Mouse (Mus musculus): ENCODE measurements around the gene Six6. TPM values are rescaled to one million over a fixed set of nuclear protein-coding genes. Genes with fewer than 3 reads are reported as not detected.

The Six6 gene
- total RNA-seq, 1 experiment from 2014 or later, result not detected

Other genes with a start within 250 kb of the Six6 start
- gene Ppm1a, start 182.4 kb upstream of the Six6 start, total RNA-seq (2017), result 106 and 108 TPM in 2 replicates
- gene 4930447C04Rik, start 882 bp downstream of the Six6 start, total RNA-seq (2017), result 11.9 and 23.3 TPM in 2 replicates
- gene Six1, start 114.0 kb downstream of the Six6 start, total RNA-seq (2017), result not detected in 2 replicates
- not detected in 2 replicates for gene Six4, start 173.6 kb downstream of the Six6 start, total RNA-seq (2017)
- 41.3 and 55.1 TPM in 2 replicates for gene Mnat1, start 183.8 kb downstream of the Six6 start, total RNA-seq (2017)

Measured in hematopoietic stem cell, adult 5-6 weeks (primary cell).